Mouse (Mus musculus) skeletal muscle tissue, adult 2 months (tissue): Measurements from ENCODE around the gene Lzts2.
"Not testable (repeated sequence)": the region's sequence is repeated elsewhere in the genome, so short reads cannot be mapped to it uniquely, and the experiment has no call there.

ENCODE experiments used
- DNase-seq: peaks from one replicate; pipeline ENCODE4 v3.0.0-alpha.2; 2012; ENCODE audit warnings: low read depth, low spot score

Lzts2 gene

GRCm38 (mm10) chr19:45025937-45026568 lies 11.8 kb downstream of the Lzts2 start:
- no peak for DNase-seq

- peak; percentile 87 for DNase-seq
Measured at GRCm38 (mm10) chr19:45026958-45027670, 12.9 kb downstream of the Lzts2 start.

- DNase-seq: no peak
Measured at GRCm38 (mm10) chr19:45027848-45028247, 13.6 kb downstream of the Lzts2 start.

GRCm38 (mm10) chr19:45028746-45029145 lies 14.5 kb downstream of the Lzts2 start:
- DNase-seq: no peak

GRCm38 (mm10) chr19:45029571-45029970 lies 15.4 kb downstream of the Lzts2 start:
- no peak for DNase-seq

GRCm38 (mm10) chr19:45030111-45030510 lies 15.9 kb downstream of the Lzts2 start:
- DNase-seq: no peak

GRCm38 (mm10) chr19:45030746-45031693 lies 16.8 kb downstream of the Lzts2 start:
- DNase-seq: peak; percentile 88

GRCm38 (mm10) chr19:45031780-45032179 lies 17.6 kb downstream of the Lzts2 start:
- peak; percentile 76 for DNase-seq

GRCm38 (mm10) chr19:45032570-45033332 lies 18.5 kb downstream of the Lzts2 start:
- no peak for DNase-seq

GRCm38 (mm10) chr19:45036867-45037266 lies 22.7 kb downstream of the Lzts2 start:
- DNase-seq: no peak

- DNase-seq: not testable (repeated sequence)
Measured at GRCm38 (mm10) chr19:45038198-45038597, 24.0 kb downstream of the Lzts2 start.

GRCm38 (mm10) chr19:45040214-45040613 lies 26.0 kb downstream of the Lzts2 start:
- DNase-seq: no peak

- DNase-seq: no peak
Measured at GRCm38 (mm10) chr19:45044389-45044927, 30.2 kb downstream of the Lzts2 start.

- DNase-seq: peak; percentile 90
Measured at GRCm38 (mm10) chr19:45045236-45045635, 31.0 kb downstream of the Lzts2 start.

GRCm38 (mm10) chr19:45045651-45046050 lies 31.4 kb downstream of the Lzts2 start, which contains the start of gene Pdzd7:
Gene Pdzd7, minus strand, starts transcription at chr19:45045717.
- DNase-seq: no peak

- DNase-seq: peak; percentile 88
Measured at GRCm38 (mm10) chr19:45046523-45047321, 32.5 kb downstream of the Lzts2 start.

- DNase-seq: peak; percentile 96
Measured at GRCm38 (mm10) chr19:45047417-45047934, 33.3 kb downstream of the Lzts2 start, which contains the start of gene Sfxn3. Gene Sfxn3, plus strand, starts transcription at chr19:45047503.

GRCm38 (mm10) chr19:45047935-45048643 lies 33.9 kb downstream of the Lzts2 start:
- DNase-seq: peak; percentile 66
